Mouse (Mus musculus): ENCODE results near the gene Rnf114. TPM values are rescaled to one million over a fixed set of nuclear protein-coding genes. Genes with fewer than 3 reads are reported as not detected.

Gene Rnf114
- total and polyA plus RNA-seq, 2 experiments from 2014 or later: 63.6 to 102 TPM

GRCm38 (mm10) chr2:167458548-167458947 lies 33.9 kb upstream of the Rnf114 start:
- H3K27me3 ChIP-seq (ENCODE audit: control insufficient read depth, insufficient read depth, low read length): no peaks in the 10 kb centered on the region
- H3K9me3 ChIP-seq (replicated peaks; ENCODE audit: control insufficient read depth, low read length): no peaks in the 10 kb centered on the region
- no peaks in the 10 kb centered on the region for H3K4me1 ChIP-seq (ENCODE audit: control insufficient read depth, insufficient read depth)
- H3K4me2 ChIP-seq (ENCODE audit: low read depth, low read length): no peak overlapping the region
- no peak for DNase-seq (ENCODE audit: low spot score)
- H3K9ac ChIP-seq (replicated peaks; ENCODE audit: low read depth, low read length): no peak overlapping the region
- no peak for TF ChIP-seq EP300 (IDR thresholded peaks at IDR 0.05; ENCODE audit: low read depth)
- no peak for TF ChIP-seq CTCF (IDR thresholded peaks at IDR 0.05; ENCODE audit: low read depth)
- no peak overlapping the region for H3K27ac ChIP-seq (ENCODE audit: low read depth)
- no peak overlapping the region for H3K4me3 ChIP-seq (ENCODE audit: low read depth, low read length)
- ATAC-seq (ENCODE audit: insufficient read depth, low read depth): no peak
- WGBS: 77% methylated on average over 3 of the region's 3 CpGs
- peaks cover 41% of the 10 kb centered on the region for H3K36me3 ChIP-seq (replicated peaks; ENCODE audit: control insufficient read depth, insufficient read depth, low read length)

DNA sequence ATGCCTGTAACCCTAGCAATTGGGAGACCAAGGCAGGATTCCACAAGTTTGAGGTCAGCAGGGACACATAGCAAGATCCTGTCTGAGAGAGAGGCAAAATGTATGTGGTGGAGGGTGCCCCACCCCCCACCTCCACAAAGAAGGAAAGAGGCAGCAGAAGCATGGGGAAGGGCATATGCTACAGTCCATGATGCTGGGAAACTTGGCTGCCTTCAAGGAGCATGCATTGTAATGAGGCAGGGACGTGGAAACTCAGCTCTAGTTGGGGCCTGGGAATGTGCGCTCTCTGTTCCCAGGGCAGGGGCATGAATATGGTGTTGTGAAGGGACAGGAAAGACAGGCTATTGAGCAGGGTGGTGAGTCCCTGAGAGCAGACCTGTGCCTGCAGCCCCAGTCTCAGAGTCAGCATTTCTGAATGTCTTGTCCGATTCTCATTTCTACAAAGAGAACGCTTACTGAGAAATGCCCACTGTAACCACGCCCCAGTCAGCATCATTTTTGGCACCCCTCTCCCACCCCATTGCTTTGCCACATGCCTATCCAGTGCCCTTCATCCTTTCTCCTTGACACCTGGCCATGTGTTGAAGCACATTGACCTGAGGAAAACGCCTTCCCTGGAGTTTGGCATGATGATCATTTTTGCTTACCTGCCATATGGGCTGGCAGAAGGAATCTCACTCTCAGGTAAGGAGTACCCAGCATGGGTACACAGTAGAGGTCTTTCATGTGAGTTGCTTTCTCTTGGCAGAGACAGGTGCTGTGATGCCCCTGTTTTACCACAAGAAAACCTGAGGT lies 33.2 kb upstream of the Rnf114 start:
- Histone ChIP-seq H3K27ac (ENCODE audit: low read depth) (no peak overlapping the region), H3K9ac (replicated peaks; ENCODE audit: low read depth, low read length) (no peak overlapping the region), H3K4me3 (ENCODE audit: low read depth, low read length) (no peak overlapping the region), H3K4me1 (ENCODE audit: control insufficient read depth, insufficient read depth) (no peaks in the 10 kb centered on the region), H3K9me3 (replicated peaks; ENCODE audit: control insufficient read depth, low read length) (no peaks in the 10 kb centered on the region), H3K36me3 (replicated peaks; ENCODE audit: control insufficient read depth, insufficient read depth, low read length) (peaks cover 35% of the 10 kb centered on the region), H3K27me3 (ENCODE audit: control insufficient read depth, insufficient read depth, low read length) (no peaks in the 10 kb centered on the region), H3K4me2 (ENCODE audit: low read depth, low read length) (no peak overlapping the region)
- TF ChIP-seq CTCF (IDR thresholded peaks at IDR 0.05; ENCODE audit: low read depth): no peak
- TF ChIP-seq EP300 (IDR thresholded peaks at IDR 0.05; ENCODE audit: low read depth): no peak
- ATAC-seq (ENCODE audit: insufficient read depth, low read depth) (no peak), DNase-seq (ENCODE audit: low spot score) (no peak)
- WGBS: 88% methylated on average over 6 of the region's 6 CpGs

DNA sequence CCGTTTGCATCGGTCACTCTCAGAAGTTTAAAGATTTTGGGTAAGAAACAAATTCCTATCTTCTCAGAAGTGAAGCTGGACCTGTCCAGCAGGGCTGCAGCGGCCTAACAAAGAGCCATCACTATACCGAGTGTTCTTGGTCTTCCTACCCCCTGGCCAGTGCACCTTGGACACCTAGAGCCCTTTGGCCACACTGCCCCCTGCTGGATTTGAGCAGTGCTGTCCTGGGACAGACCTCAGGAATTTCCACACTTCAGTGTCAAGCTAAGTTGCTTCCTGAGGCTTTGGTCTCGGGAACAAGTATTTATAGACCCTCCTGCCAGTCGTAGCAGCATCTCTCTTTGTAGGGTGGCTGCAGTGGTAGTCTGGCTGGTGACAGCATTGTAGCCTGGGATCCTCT lies 29.5 kb upstream of the Rnf114 start:
- no peak overlapping the region for H3K9ac ChIP-seq (replicated peaks; ENCODE audit: low read depth, low read length)
- WGBS: 50% methylated on average over 6 of the region's 6 CpGs
- H3K36me3 ChIP-seq (replicated peaks; ENCODE audit: control insufficient read depth, insufficient read depth, low read length): peaks cover 29% of the 10 kb centered on the region
- peak; percentile 51 for DNase-seq (ENCODE audit: low spot score)
- ATAC-seq (ENCODE audit: insufficient read depth, low read depth): peak; percentile 85
- no peaks in the 10 kb centered on the region for H3K4me1 ChIP-seq (ENCODE audit: control insufficient read depth, insufficient read depth)
- no peak overlapping the region for H3K4me2 ChIP-seq (ENCODE audit: low read depth, low read length)
- no peak overlapping the region for H3K27ac ChIP-seq (ENCODE audit: low read depth)
- H3K9me3 ChIP-seq (replicated peaks; ENCODE audit: control insufficient read depth, low read length): no peaks in the 10 kb centered on the region
- H3K4me3 ChIP-seq (ENCODE audit: low read depth, low read length): no peak overlapping the region
- TF ChIP-seq CTCF (IDR thresholded peaks at IDR 0.05; ENCODE audit: low read depth) (peak; percentile 90), EP300 (IDR thresholded peaks at IDR 0.05; ENCODE audit: low read depth) (no peak)
- no peaks in the 10 kb centered on the region for H3K27me3 ChIP-seq (ENCODE audit: control insufficient read depth, insufficient read depth, low read length)

DNA sequence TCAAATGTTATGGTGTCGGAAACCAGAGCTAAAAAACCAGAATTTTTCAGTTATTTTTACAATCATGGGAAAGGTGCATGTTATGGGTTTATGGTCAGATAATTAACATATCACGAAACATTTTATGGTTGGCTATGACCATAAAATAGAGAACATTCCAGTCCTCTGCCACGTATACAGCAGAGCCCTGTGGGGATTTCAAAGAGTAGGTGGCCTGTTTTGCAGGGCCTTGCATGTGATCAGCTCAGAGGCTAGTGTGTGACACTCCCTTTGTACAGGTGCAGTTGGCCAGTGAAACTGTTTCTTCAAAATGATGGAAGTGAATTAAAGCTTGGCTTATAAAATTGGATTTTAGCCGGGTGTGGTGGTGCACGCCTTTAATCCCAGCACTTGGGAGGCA lies 28.6 kb upstream of the Rnf114 start:
- no peaks in the 10 kb centered on the region for H3K9me3 ChIP-seq (replicated peaks; ENCODE audit: control insufficient read depth, low read length)
- TF ChIP-seq EP300 (IDR thresholded peaks at IDR 0.05; ENCODE audit: low read depth) (no peak), CTCF (IDR thresholded peaks at IDR 0.05; ENCODE audit: low read depth) (no peak)
- H3K9ac ChIP-seq (replicated peaks; ENCODE audit: low read depth, low read length): no peak overlapping the region
- no peak for ATAC-seq (ENCODE audit: insufficient read depth, low read depth)
- H3K27me3 ChIP-seq (ENCODE audit: control insufficient read depth, insufficient read depth, low read length): no peaks in the 10 kb centered on the region
- H3K27ac ChIP-seq (ENCODE audit: low read depth): no peak overlapping the region
- no peak overlapping the region for H3K4me2 ChIP-seq (ENCODE audit: low read depth, low read length)
- H3K4me1 ChIP-seq (ENCODE audit: control insufficient read depth, insufficient read depth): no peaks in the 10 kb centered on the region
- DNase-seq (ENCODE audit: low spot score): no peak
- no peak overlapping the region for H3K4me3 ChIP-seq (ENCODE audit: low read depth, low read length)
- H3K36me3 ChIP-seq (replicated peaks; ENCODE audit: control insufficient read depth, insufficient read depth, low read length): peaks cover 31% of the 10 kb centered on the region
- 94% methylated on average over 5 of the region's 5 CpGs for whole genome bisulfite sequencing

DNA sequence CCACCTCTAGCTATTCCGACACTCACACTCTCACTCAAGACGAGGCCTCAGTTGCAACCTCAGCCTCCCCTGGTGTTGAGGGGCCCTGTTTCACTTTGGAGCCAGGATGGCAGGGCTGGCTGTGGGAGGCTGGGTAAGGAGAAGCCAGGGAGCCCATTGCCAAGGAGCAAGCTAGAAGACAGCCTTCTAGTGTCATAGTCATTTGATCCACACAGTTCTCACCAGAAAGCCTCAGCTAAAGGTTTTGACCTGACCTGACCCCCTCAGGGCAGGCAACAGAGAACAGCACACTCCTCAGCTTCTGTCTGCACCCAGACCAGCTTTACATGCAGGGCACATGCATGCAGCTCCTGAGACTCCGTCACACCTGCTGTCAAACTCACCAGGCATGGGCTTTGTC lies 26.5 kb upstream of the Rnf114 start:
- H3K36me3 ChIP-seq (replicated peaks; ENCODE audit: control insufficient read depth, insufficient read depth, low read length): peaks cover 50% of the 10 kb centered on the region
- ATAC-seq (ENCODE audit: insufficient read depth, low read depth): no peak
- no peaks in the 10 kb centered on the region for H3K9me3 ChIP-seq (replicated peaks; ENCODE audit: control insufficient read depth, low read length)
- H3K27me3 ChIP-seq (ENCODE audit: control insufficient read depth, insufficient read depth, low read length): no peaks in the 10 kb centered on the region
- H3K27ac ChIP-seq (ENCODE audit: low read depth): no peak overlapping the region
- no peak for TF ChIP-seq EP300 (IDR thresholded peaks at IDR 0.05; ENCODE audit: low read depth)
- no peak for TF ChIP-seq CTCF (IDR thresholded peaks at IDR 0.05; ENCODE audit: low read depth)
- 78% methylated on average over 3 of the region's 3 CpGs for WGBS
- no peak overlapping the region for H3K4me3 ChIP-seq (ENCODE audit: low read depth, low read length)
- no peak for DNase-seq (ENCODE audit: low spot score)
- no peak overlapping the region for H3K4me2 ChIP-seq (ENCODE audit: low read depth, low read length)
- no peaks in the 10 kb centered on the region for H3K4me1 ChIP-seq (ENCODE audit: control insufficient read depth, insufficient read depth)
- H3K9ac ChIP-seq (replicated peaks; ENCODE audit: low read depth, low read length): no peak overlapping the region

GRCm38 (mm10) chr2:167467214-167467613 lies 25.2 kb upstream of the Rnf114 start:
- no peak overlapping the region for H3K27ac ChIP-seq (ENCODE audit: low read depth)
- H3K4me2 ChIP-seq (ENCODE audit: low read depth, low read length): no peak overlapping the region
- peaks cover 58% of the 10 kb centered on the region for H3K36me3 ChIP-seq (replicated peaks; ENCODE audit: control insufficient read depth, insufficient read depth, low read length)
- H3K27me3 ChIP-seq (ENCODE audit: control insufficient read depth, insufficient read depth, low read length): no peaks in the 10 kb centered on the region
- no peak overlapping the region for H3K9ac ChIP-seq (replicated peaks; ENCODE audit: low read depth, low read length)
- DNase-seq (ENCODE audit: low spot score): no peak
- no peaks in the 10 kb centered on the region for H3K4me1 ChIP-seq (ENCODE audit: control insufficient read depth, insufficient read depth)
- ATAC-seq (ENCODE audit: insufficient read depth, low read depth): no peak
- H3K4me3 ChIP-seq (ENCODE audit: low read depth, low read length): no peak overlapping the region
- no peak for TF ChIP-seq CTCF (IDR thresholded peaks at IDR 0.05; ENCODE audit: low read depth)
- no peak for TF ChIP-seq EP300 (IDR thresholded peaks at IDR 0.05; ENCODE audit: low read depth)
- H3K9me3 ChIP-seq (replicated peaks; ENCODE audit: control insufficient read depth, low read length): no peaks in the 10 kb centered on the region
- 70% methylated on average over 5 of the region's 5 CpGs for WGBS
